Mouse (Mus musculus) cerebellum, adult 2 months (tissue): ENCODE results near the gene Sde2.

Experiments used
- CTCF ChIP-seq: fragments of 200-500 bp; IDR thresholded peaks from 2 replicates; pipeline ENCODE4 v1.5.1; 2011; ENCODE audit warnings: low read depth, mild to moderate bottlenecking, control low read depth, low read length, moderate library complexity, borderline replicate concordance; ENCODE audit not compliant: insufficient read depth
- POLR2A ChIP-seq: fragments of 200-500 bp; IDR thresholded peaks from 2 replicates; pipeline ENCODE4 v1.6.1; 2011; ENCODE audit warnings: low read length, control low read depth, borderline replicate concordance; ENCODE audit not compliant: insufficient read depth

GRCm38 (mm10) chr1:180839201-180839910 lies 11.6 kb upstream of the Sde2 start:
- no peak for TF ChIP-seq CTCF
- no peak for TF ChIP-seq POLR2A
